Mouse (Mus musculus) neural tube, embryonic 14.5 days (tissue): ENCODE data around the gene Tmem258. TPM values are rescaled to one million over a fixed set of nuclear protein-coding genes. Genes with fewer than 3 reads are reported as not detected.

Source experiments
- ATAC-seq: fragments of 200-750 bp; cut with Nextera tagmentation; 2 replicates; pipeline ENCODE4 v1.8.0; 2017; ENCODE audit warnings: low read depth, mild to moderate bottlenecking, moderate TSS enrichment, moderate library complexity
- H3K27ac ChIP-seq: fragments of 300-500 bp; sonication (generic); 2 replicates; pipeline ENCODE4 v1.5.1; 2014; ENCODE audit warnings: low read depth, mild to moderate bottlenecking, control low read depth, low read length, moderate library complexity, mixed read lengths
- H3K27me3 ChIP-seq: fragments of 300-500 bp; sonication (generic); 2 replicates; pipeline ENCODE4 v1.6.1; 2014; ENCODE audit warnings: low read length; ENCODE audit not compliant: control insufficient read depth, insufficient read depth
- H3K36me3 ChIP-seq: fragments of 300-500 bp; sonication (generic); 2 replicates; pipeline ENCODE4 v1.6.1; 2014; ENCODE audit warnings: low read length, mixed read lengths; ENCODE audit not compliant: control insufficient read depth, insufficient read depth
- H3K4me1 ChIP-seq: fragments of 300-500 bp; sonication (generic); 2 replicates; pipeline ENCODE4 v1.6.1; 2014; ENCODE audit warnings: low read length; ENCODE audit not compliant: control insufficient read depth, insufficient read depth
- H3K4me2 ChIP-seq: fragments of 300-500 bp; sonication (generic); 2 replicates; pipeline ENCODE4 v1.6.1; 2014; ENCODE audit warnings: mild to moderate bottlenecking, low read depth, low read length, control low read depth
- H3K4me3 ChIP-seq: fragments of 300-500 bp; sonication (generic); 2 replicates; pipeline ENCODE4 v1.5.1; 2014; ENCODE audit warnings: low read depth, low read length, control low read depth, mixed read lengths
- H3K9ac ChIP-seq: fragments of 300-500 bp; sonication (generic); replicated peaks from 2 replicates; pipeline ENCODE4 v1.6.1; 2014; ENCODE audit warnings: low read depth, mild to moderate bottlenecking, control low read depth, low read length, mixed read lengths
- H3K9me3 ChIP-seq: fragments of 300-500 bp; sonication (generic); 2 replicates; pipeline ENCODE4 v1.6.1; 2016; ENCODE audit warnings: low read length; ENCODE audit not compliant: control insufficient read depth
- WGBS: fragments of 180-500 bp; shearing (Covaris S2); extraction: QIAGEN DNeasy Blood & Tissue Kit; methylation state at CpG from one replicate; pipeline ENCODE4 v1.1.7; 2014; 5-methylcytosine and 5-hydroxymethylcytosine counted together
- polyA plus RNA-seq: library from polyadenylated mRNA; unstranded; fragments of >200 nt; fragmentation: Nextera tagmentation; extraction: Ambion mirVana; gene quantifications from 2 replicates; pipeline ENCODE4 v1.2.1, GENCODE M21; 2014

Tmem258 gene
- polyA plus RNA-seq, 1 experiment from 2014 or later, result 349 TPM

DNA sequence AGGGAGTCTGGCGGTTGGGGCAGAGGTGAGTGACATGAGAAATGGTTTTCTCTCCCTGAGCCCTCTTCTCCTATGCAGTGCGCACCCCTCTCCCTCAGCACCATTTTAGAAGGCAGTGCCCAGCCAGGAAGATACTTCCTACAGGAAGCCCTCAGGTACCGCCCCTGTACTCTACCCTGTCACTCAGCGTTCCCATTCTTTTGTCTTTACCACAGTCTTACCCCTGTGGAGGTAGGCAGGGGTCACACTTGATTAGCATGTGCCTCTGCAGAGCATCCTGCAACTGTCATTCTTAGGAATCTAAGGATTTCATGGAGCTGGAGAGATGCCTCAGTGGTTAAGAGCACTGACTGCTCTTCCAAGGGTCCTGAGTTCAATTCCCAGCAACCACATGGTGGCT, 19.7 kb downstream of the Tmem258 start:
- H3K9ac ChIP-seq, result no peak overlapping the region
- no peak overlapping the region for H3K4me2 ChIP-seq
- no peaks in the 10 kb centered on the region for H3K27me3 ChIP-seq
- no peaks in the 10 kb centered on the region for H3K36me3 ChIP-seq
- no peaks in the 10 kb centered on the region for H3K9me3 ChIP-seq
- ATAC-seq, result no peak
- H3K27ac ChIP-seq, result no peak overlapping the region
- H3K4me3 ChIP-seq, result no peak overlapping the region
- WGBS, result 82% methylated on average over 4 of the region's 4 CpGs
- no peaks in the 10 kb centered on the region for H3K4me1 ChIP-seq

DNA sequence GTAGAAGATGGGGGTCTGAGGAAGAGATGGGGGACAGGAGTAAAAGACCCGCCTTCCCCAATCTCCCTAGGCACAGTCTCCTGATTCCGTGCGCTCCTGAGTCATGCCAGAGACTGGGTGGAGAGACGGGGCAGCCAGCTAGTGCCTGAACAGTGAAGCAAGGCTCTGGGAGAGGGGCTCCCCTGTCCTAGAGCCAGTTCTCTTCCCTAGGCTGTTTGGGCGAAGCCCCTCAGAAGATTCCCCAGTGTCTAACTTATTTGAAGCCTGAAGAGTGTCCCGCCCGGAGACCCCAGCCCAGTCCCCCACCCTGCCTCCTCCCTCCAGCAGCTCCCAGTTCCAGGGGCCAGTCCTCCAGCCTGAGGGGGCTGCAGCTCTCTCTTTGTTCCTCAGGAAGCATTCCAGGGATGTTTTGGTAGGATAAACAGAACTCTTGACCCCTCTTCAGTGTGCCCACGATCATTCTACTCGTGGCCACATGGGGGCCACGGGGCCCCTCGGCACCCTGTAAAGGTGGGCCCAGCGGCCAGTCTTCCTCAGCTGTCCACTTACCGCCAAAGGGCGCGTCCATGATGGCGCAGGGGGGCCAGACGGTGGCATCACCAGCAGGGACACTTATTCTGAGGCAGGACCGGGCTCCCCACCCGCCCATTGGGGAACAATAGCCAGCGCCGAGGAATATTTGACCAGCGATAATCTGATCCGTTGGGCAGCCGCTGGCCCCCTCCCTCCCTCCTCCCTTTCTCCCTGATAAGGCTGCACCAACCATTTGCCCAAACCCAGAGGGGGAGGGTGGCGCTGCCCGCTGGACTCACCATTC, 21.0 kb downstream of the Tmem258 start:
- no peak overlapping the region for H3K4me3 ChIP-seq
- H3K4me1 ChIP-seq, result no peaks in the 10 kb centered on the region
- 43% methylated on average over 26 of the region's 26 CpGs for WGBS
- no peak overlapping the region for H3K27ac ChIP-seq
- H3K9ac ChIP-seq, result no peak overlapping the region
- no peaks in the 10 kb centered on the region for H3K27me3 ChIP-seq
- H3K9me3 ChIP-seq, result no peaks in the 10 kb centered on the region
- ATAC-seq, result no peak
- no peak overlapping the region for H3K4me2 ChIP-seq
- H3K36me3 ChIP-seq, result no peaks in the 10 kb centered on the region

DNA sequence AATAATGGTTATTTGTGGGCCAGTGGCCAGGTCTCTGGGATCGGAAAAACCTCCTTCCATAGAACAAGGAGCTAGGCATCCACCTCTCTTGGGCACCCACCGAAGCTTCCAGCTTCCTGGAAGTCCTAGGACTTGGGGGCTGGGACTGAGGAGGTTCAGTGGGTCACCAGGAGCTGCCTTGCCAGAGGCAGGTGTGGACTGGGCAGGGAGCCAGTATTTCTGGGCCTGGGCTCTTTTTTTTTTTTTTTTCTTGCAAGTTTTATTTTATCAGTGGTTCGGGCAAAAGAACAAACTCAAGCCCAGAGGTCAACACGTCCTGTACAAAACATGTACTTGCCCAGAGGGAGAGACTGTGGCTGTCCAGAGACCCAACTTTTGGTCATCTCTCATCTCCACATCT, 22.0 kb downstream of the Tmem258 start:
- no peaks in the 10 kb centered on the region for H3K9me3 ChIP-seq
- H3K4me2 ChIP-seq, result no peak overlapping the region
- 90% methylated on average over 4 of the region's 4 CpGs for whole genome bisulfite sequencing
- no peaks in the 10 kb centered on the region for H3K4me1 ChIP-seq
- no peak overlapping the region for H3K27ac ChIP-seq
- H3K4me3 ChIP-seq, result no peak overlapping the region
- no peak for ATAC-seq
- no peaks in the 10 kb centered on the region for H3K27me3 ChIP-seq
- H3K9ac ChIP-seq, result no peak overlapping the region
- no peaks in the 10 kb centered on the region for H3K36me3 ChIP-seq

DNA sequence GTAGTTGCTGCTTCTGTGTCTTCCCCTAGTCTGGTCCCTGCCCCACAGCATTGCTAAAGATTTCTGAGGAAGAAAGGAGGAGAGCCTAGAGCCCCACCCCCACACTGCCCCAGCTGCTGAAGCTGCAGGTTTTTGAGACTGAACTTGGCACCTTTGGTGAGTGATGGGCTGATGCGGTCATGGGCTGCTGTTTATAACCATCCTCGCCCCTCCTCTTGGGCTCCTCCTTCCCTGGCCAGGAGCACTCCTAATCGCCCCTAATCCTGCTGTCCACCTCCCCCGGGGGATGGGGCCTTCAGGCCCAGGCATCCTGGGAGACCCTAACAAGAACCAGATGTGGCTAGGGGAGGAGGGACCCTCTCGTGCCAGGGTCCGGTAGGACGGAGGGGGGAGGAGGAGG, 27.2 kb downstream of the Tmem258 start:
- no peaks in the 10 kb centered on the region for H3K27me3 ChIP-seq
- H3K9ac ChIP-seq, result no peak overlapping the region
- no peaks in the 10 kb centered on the region for H3K4me1 ChIP-seq
- H3K36me3 ChIP-seq, result no peaks in the 10 kb centered on the region
- H3K4me2 ChIP-seq, result no peak overlapping the region
- H3K27ac ChIP-seq, result no peak overlapping the region
- no peak overlapping the region for H3K4me3 ChIP-seq
- no peaks in the 10 kb centered on the region for H3K9me3 ChIP-seq
- WGBS, result 11% methylated on average over 7 of the region's 7 CpGs
- no peak for ATAC-seq

DNA sequence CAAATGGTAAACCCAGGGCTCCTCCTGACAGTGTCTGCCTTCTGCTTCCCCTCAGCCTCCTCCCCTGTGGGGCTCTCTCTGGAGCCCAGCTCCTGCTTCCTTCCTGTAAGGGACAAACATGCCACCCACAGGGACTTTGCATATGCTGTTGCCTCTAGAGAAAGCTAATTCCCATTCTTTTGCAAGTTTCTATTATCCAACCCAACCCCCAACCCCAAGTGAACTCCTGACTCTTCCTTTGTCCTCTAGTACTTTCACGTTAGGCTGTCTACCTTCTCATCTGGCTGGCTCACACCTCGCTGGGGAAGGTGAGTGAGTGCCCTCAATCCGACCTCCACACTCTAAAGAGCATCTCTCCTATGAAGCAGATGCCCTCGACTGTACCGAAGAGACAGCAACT, 28.1 kb downstream of the Tmem258 start:
- Histone ChIP-seq H3K4me2 (no peak overlapping the region), H3K4me3 (no peak overlapping the region), H3K9ac (no peak overlapping the region), H3K4me1 (no peaks in the 10 kb centered on the region), H3K36me3 (no peaks in the 10 kb centered on the region), H3K27me3 (no peaks in the 10 kb centered on the region), H3K9me3 (no peaks in the 10 kb centered on the region), H3K27ac (no peak overlapping the region)
- 13% methylated on average over 5 of the region's 5 CpGs for WGBS
- no peak for ATAC-seq

DNA sequence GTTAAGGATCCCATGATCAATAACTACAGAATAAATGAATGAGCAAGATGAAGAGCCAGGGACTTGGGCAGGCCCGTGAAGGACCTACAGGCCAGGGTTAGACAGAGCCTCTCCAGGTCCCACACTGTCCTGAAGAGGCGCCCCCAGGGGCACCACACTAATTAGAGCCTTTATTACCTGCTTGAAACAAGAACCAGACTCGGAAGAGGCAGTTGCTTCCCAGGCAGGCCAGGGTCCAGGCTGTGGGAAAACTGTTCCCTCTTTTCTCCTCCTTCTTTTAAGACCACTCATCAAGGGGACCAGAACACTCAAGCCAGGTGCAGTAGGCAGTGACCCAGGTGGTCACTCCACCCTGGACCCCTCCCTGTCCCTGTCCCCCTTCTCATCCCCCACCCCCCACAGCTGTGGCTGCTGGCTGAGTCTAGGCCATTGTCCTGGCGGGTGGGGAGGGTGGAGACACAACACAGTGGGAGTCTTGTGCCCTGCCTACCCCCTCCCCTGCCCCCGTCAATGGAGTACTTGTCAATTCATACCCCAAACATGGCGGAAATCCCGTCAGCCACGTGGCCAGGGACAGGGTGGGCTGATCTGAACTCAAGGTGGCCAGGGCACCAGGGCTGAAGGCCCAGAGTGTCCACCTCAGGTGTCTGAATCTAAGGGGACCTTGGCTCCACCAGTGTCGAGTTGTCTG, 28.7 kb downstream of the Tmem258 start:
- 31% methylated on average over 9 of the region's 9 CpGs for WGBS
- ATAC-seq, result no peak
- no peaks in the 10 kb centered on the region for H3K36me3 ChIP-seq
- H3K27ac ChIP-seq, result no peak overlapping the region
- no peak overlapping the region for H3K4me3 ChIP-seq
- no peaks in the 10 kb centered on the region for H3K9me3 ChIP-seq
- no peaks in the 10 kb centered on the region for H3K27me3 ChIP-seq
- H3K4me1 ChIP-seq, result no peaks in the 10 kb centered on the region
- no peak overlapping the region for H3K9ac ChIP-seq
- H3K4me2 ChIP-seq, result no peak overlapping the region

DNA sequence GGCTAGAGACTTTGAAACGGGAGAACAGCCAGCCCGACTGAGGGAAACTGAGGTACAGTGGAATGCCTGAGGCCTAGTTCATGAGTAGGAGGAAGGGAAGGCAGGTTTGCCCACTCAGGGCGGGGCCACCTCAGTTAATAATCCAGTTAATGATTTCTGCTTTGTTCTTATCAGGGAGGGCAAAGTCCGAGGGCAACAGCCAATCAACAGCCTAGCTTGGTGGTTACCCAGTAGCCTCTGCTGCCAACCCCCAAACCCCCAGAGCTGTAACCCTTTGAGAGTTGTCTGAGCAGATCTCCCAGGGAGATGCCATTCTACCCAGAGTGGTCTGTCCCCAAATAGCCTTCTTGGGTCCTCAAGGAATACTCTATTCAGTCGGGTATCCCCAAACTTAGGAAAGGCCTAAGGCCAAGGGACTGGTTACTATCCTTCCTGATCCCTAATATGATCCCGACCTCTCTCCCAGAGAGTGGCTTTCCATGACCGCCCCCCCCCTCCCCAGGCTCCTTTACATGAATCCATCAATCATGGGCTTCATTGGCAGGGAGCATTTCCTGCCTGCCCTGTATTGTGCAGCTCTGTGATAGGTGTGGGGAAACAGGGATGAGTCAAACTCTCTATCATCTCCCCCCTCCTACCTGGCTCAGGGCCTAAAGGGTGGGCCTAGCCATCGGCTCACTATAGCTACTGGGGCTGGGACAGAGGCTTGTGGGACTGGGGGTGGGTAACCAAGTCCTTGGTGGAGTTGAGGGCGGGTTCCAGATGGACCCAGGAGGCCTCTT, 32.2 kb downstream of the Tmem258 start:
- WGBS, result 89% methylated on average over 9 of the region's 9 CpGs
- no peak for ATAC-seq
- no peaks in the 10 kb centered on the region for H3K36me3 ChIP-seq
- H3K4me3 ChIP-seq, result no peak overlapping the region
- peaks cover 4% of the 10 kb centered on the region; the same call in 1 of the 2 replicates for H3K4me1 ChIP-seq
- peaks cover 5% of the 10 kb centered on the region for H3K27me3 ChIP-seq
- no peaks in the 10 kb centered on the region for H3K9me3 ChIP-seq
- H3K27ac ChIP-seq, result no peak overlapping the region
- no peak overlapping the region for H3K4me2 ChIP-seq
- H3K9ac ChIP-seq, result no peak overlapping the region

DNA sequence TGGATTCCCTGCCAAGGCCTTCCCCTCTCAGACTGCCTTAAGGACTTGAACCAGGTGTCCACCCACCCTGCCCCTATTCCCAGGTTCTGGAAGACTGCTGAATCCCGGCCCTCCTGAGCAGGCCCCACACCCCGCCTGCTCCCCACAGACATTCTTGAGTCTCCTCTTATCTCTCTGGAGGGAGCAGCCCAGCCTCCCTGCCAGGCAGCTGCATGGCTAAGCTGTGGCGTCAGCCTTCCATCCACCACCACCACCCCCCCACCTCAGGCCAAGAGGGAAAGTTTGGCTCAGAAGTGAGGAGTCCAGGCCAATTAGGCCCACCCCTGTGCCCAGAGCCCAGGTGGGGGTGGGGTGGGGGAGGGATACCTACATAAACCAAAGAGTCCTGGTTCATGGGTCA, 34.7 kb downstream of the Tmem258 start:
- H3K27ac ChIP-seq, result no peak overlapping the region
- H3K4me1 ChIP-seq, result peaks cover 4% of the 10 kb centered on the region; the same call in 1 of the 2 replicates
- H3K4me3 ChIP-seq, result no peak overlapping the region
- H3K27me3 ChIP-seq, result peaks cover 5% of the 10 kb centered on the region
- H3K9ac ChIP-seq, result no peak overlapping the region
- H3K4me2 ChIP-seq, result no peak overlapping the region
- no peak for ATAC-seq
- H3K36me3 ChIP-seq, result no peaks in the 10 kb centered on the region
- 78% methylated on average over 3 of the region's 3 CpGs for WGBS
- no peaks in the 10 kb centered on the region for H3K9me3 ChIP-seq

DNA sequence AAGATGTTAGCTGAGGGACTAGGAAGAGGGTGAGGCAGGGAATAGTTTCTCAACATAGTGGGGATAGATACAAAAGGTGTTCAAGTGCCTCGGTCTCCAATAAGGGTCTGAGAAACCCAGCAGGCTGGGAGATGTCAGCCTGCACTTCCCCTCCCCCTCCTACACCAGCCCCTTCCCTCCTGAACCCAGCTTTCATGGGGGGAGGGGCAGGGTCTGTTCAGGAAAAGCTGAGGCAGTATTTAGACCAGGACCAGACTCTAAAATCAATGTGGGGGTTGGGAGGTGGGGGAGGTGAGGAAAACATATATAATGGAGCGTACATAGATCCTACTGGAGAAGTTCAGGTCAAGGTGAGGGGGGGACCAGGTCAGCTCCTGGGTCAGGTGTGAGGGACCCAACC, 35.6 kb downstream of the Tmem258 start:
- H3K4me3 ChIP-seq, result no peak overlapping the region
- H3K36me3 ChIP-seq, result no peaks in the 10 kb centered on the region
- no peak overlapping the region for H3K4me2 ChIP-seq
- no peak; the same call in 1 of the 2 replicates for ATAC-seq
- WGBS, result 53% methylated on average over 2 of the region's 2 CpGs
- H3K27me3 ChIP-seq, result peaks cover 5% of the 10 kb centered on the region
- H3K9ac ChIP-seq, result no peak overlapping the region
- peaks cover 4% of the 10 kb centered on the region; the same call in 1 of the 2 replicates for H3K4me1 ChIP-seq
- H3K9me3 ChIP-seq, result no peaks in the 10 kb centered on the region
- no peak overlapping the region for H3K27ac ChIP-seq
